Mouse (Mus musculus): ENCODE measurements around the gene Rbl2.

The Rbl2 gene

GRCm38 (mm10) chr8:91069834-91070233, at the start of gene Rbl2:
Gene Rbl2 (plus strand): TSS chr8:91070057.
- no peaks in the 10 kb centered on the region for H3K36me3 ChIP-seq (ENCODE audit: insufficient read depth, low read length)
- peaks cover 51% of the 10 kb centered on the region for H3K4me1 ChIP-seq (replicated peaks; ENCODE audit: low read depth, low read length)
- no peaks in the 10 kb centered on the region for H3K9me3 ChIP-seq (ENCODE audit: low read length)
- H3K4me3 ChIP-seq (replicated peaks; ENCODE audit: low read length), result peak within 1 kb of the TSS; percentile 92
- no peaks in the 10 kb centered on the region for H3K27me3 ChIP-seq (ENCODE audit: insufficient read depth, low read length)
- TF ChIP-seq POU5F1 (IDR thresholded peaks at IDR 0.05; ENCODE audit: borderline replicate concordance, low read length), result no peak

GRCm38 (mm10) chr8:91034417-91034816, 35.4 kb upstream of the Rbl2 start:
- Histone ChIP-seq H3K27me3 (ENCODE audit: insufficient read depth, low read length) (no peaks in the 10 kb centered on the region), H3K36me3 (ENCODE audit: insufficient read depth, low read length) (peaks cover 96% of the 10 kb centered on the region), H3K4me3 (replicated peaks; ENCODE audit: low read length) (no peak overlapping the region), H3K4me1 (replicated peaks; ENCODE audit: low read depth, low read length) (no peaks in the 10 kb centered on the region), H3K9me3 (ENCODE audit: low read length) (no peaks in the 10 kb centered on the region)
- peak; percentile 60 for TF ChIP-seq CTCF (conservative IDR thresholded peaks at IDR 0.05; ENCODE audit: low read length)
- TF ChIP-seq POU5F1 (IDR thresholded peaks at IDR 0.05; ENCODE audit: borderline replicate concordance, low read length), result no peak
- no peak for TF ChIP-seq NANOG (IDR thresholded peaks at IDR 0.05; ENCODE audit: borderline replicate concordance, low read length)

GRCm38 (mm10) chr8:91036905-91037304, 33.0 kb upstream of the Rbl2 start:
- peaks cover 94% of the 10 kb centered on the region for H3K36me3 ChIP-seq (ENCODE audit: insufficient read depth, low read length)
- TF ChIP-seq POU5F1 (IDR thresholded peaks at IDR 0.05; ENCODE audit: borderline replicate concordance, low read length), result no peak
- TF ChIP-seq NANOG (IDR thresholded peaks at IDR 0.05; ENCODE audit: borderline replicate concordance, low read length), result no peak
- TF ChIP-seq CTCF (conservative IDR thresholded peaks at IDR 0.05; ENCODE audit: low read length), result no peak
- H3K9me3 ChIP-seq (ENCODE audit: low read length), result no peaks in the 10 kb centered on the region
- H3K4me3 ChIP-seq (replicated peaks; ENCODE audit: low read length), result no peak overlapping the region
- H3K4me1 ChIP-seq (replicated peaks; ENCODE audit: low read depth, low read length), result no peaks in the 10 kb centered on the region
- H3K27me3 ChIP-seq (ENCODE audit: insufficient read depth, low read length), result no peaks in the 10 kb centered on the region

- H3K36me3 ChIP-seq (ENCODE audit: insufficient read depth, low read length), result peaks cover 97% of the 10 kb centered on the region
- H3K4me3 ChIP-seq (replicated peaks; ENCODE audit: low read length), result no peak overlapping the region
- no peaks in the 10 kb centered on the region for H3K27me3 ChIP-seq (ENCODE audit: insufficient read depth, low read length)
- no peak for TF ChIP-seq CTCF (conservative IDR thresholded peaks at IDR 0.05; ENCODE audit: low read length)
- TF ChIP-seq NANOG (IDR thresholded peaks at IDR 0.05; ENCODE audit: borderline replicate concordance, low read length), result no peak
- no peak for TF ChIP-seq POU5F1 (IDR thresholded peaks at IDR 0.05; ENCODE audit: borderline replicate concordance, low read length)
- no peaks in the 10 kb centered on the region for H3K4me1 ChIP-seq (replicated peaks; ENCODE audit: low read depth, low read length)
- no peaks in the 10 kb centered on the region for H3K9me3 ChIP-seq (ENCODE audit: low read length)
Measured at GRCm38 (mm10) chr8:91038637-91039036, 31.2 kb upstream of the Rbl2 start.

- TF ChIP-seq CTCF (conservative IDR thresholded peaks at IDR 0.05; ENCODE audit: low read length), result no peak
- no peak for TF ChIP-seq NANOG (IDR thresholded peaks at IDR 0.05; ENCODE audit: borderline replicate concordance, low read length)
- TF ChIP-seq POU5F1 (IDR thresholded peaks at IDR 0.05; ENCODE audit: borderline replicate concordance, low read length), result no peak
- Histone ChIP-seq H3K27me3 (ENCODE audit: insufficient read depth, low read length) (no peaks in the 10 kb centered on the region), H3K9me3 (ENCODE audit: low read length) (no peaks in the 10 kb centered on the region), H3K36me3 (ENCODE audit: insufficient read depth, low read length) (peaks cover 72% of the 10 kb centered on the region), H3K4me1 (replicated peaks; ENCODE audit: low read depth, low read length) (no peaks in the 10 kb centered on the region), H3K4me3 (replicated peaks; ENCODE audit: low read length) (no peak overlapping the region)
Measured at GRCm38 (mm10) chr8:91046370-91046769, 23.5 kb upstream of the Rbl2 start.

- Histone ChIP-seq H3K27me3 (ENCODE audit: insufficient read depth, low read length) (no peaks in the 10 kb centered on the region), H3K9me3 (ENCODE audit: low read length) (no peaks in the 10 kb centered on the region), H3K4me3 (replicated peaks; ENCODE audit: low read length) (no peak overlapping the region), H3K36me3 (ENCODE audit: insufficient read depth, low read length) (peaks cover 70% of the 10 kb centered on the region), H3K4me1 (replicated peaks; ENCODE audit: low read depth, low read length) (peaks cover 6% of the 10 kb centered on the region)
- no peak for TF ChIP-seq NANOG (IDR thresholded peaks at IDR 0.05; ENCODE audit: borderline replicate concordance, low read length)
- TF ChIP-seq POU5F1 (IDR thresholded peaks at IDR 0.05; ENCODE audit: borderline replicate concordance, low read length), result no peak
- no peak for TF ChIP-seq CTCF (conservative IDR thresholded peaks at IDR 0.05; ENCODE audit: low read length)
Measured at GRCm38 (mm10) chr8:91051037-91051436, 18.8 kb upstream of the Rbl2 start.

GRCm38 (mm10) chr8:91054418-91054817, 15.4 kb upstream of the Rbl2 start:
- Histone ChIP-seq H3K36me3 (ENCODE audit: insufficient read depth, low read length) (peaks cover 60% of the 10 kb centered on the region), H3K27me3 (ENCODE audit: insufficient read depth, low read length) (no peaks in the 10 kb centered on the region), H3K4me3 (replicated peaks; ENCODE audit: low read length) (no peak overlapping the region), H3K4me1 (replicated peaks; ENCODE audit: low read depth, low read length) (peaks cover 22% of the 10 kb centered on the region), H3K9me3 (ENCODE audit: low read length) (no peaks in the 10 kb centered on the region)
- no peak for TF ChIP-seq CTCF (conservative IDR thresholded peaks at IDR 0.05; ENCODE audit: low read length)
- TF ChIP-seq NANOG (IDR thresholded peaks at IDR 0.05; ENCODE audit: borderline replicate concordance, low read length), result no peak
- no peak for TF ChIP-seq POU5F1 (IDR thresholded peaks at IDR 0.05; ENCODE audit: borderline replicate concordance, low read length)

- TF ChIP-seq CTCF (conservative IDR thresholded peaks at IDR 0.05; ENCODE audit: low read length) (no peak), POU5F1 (IDR thresholded peaks at IDR 0.05; ENCODE audit: borderline replicate concordance, low read length) (no peak), NANOG (IDR thresholded peaks at IDR 0.05; ENCODE audit: borderline replicate concordance, low read length) (no peak)
- no peak overlapping the region for H3K4me3 ChIP-seq (replicated peaks; ENCODE audit: low read length)
- H3K36me3 ChIP-seq (ENCODE audit: insufficient read depth, low read length), result peaks cover 37% of the 10 kb centered on the region
- no peaks in the 10 kb centered on the region for H3K27me3 ChIP-seq (ENCODE audit: insufficient read depth, low read length)
- H3K4me1 ChIP-seq (replicated peaks; ENCODE audit: low read depth, low read length), result peaks cover 38% of the 10 kb centered on the region
- no peaks in the 10 kb centered on the region for H3K9me3 ChIP-seq (ENCODE audit: low read length)
Measured at GRCm38 (mm10) chr8:91056848-91057247, 13.0 kb upstream of the Rbl2 start.

GRCm38 (mm10) chr8:91059086-91059578, 10.7 kb upstream of the Rbl2 start:
- H3K4me1 ChIP-seq (replicated peaks; ENCODE audit: low read depth, low read length), result peaks cover 38% of the 10 kb centered on the region
- peaks cover 20% of the 10 kb centered on the region; the same call in 1 of the 2 replicates for H3K36me3 ChIP-seq (ENCODE audit: insufficient read depth, low read length)
- no peak for TF ChIP-seq CTCF (conservative IDR thresholded peaks at IDR 0.05; ENCODE audit: low read length)
- TF ChIP-seq POU5F1 (IDR thresholded peaks at IDR 0.05; ENCODE audit: borderline replicate concordance, low read length), result no peak
- TF ChIP-seq NANOG (IDR thresholded peaks at IDR 0.05; ENCODE audit: borderline replicate concordance, low read length), result no peak
- H3K9me3 ChIP-seq (ENCODE audit: low read length), result no peaks in the 10 kb centered on the region
- H3K4me3 ChIP-seq (replicated peaks; ENCODE audit: low read length), result no peak overlapping the region
- H3K27me3 ChIP-seq (ENCODE audit: insufficient read depth, low read length), result no peaks in the 10 kb centered on the region

Data from E14TG2a.4 (cell line).